Mouse (Mus musculus) adrenal gland, adult 2 months (tissue): ENCODE results near the gene 1700001O22Rik. TPM values are rescaled to one million over a fixed set of nuclear protein-coding genes. Genes with fewer than 3 reads are reported as not detected.

ENCODE experiments used
- DNase-seq: peaks from one replicate; pipeline ENCODE4 v3.0.0; 2021
- polyA plus RNA-seq: library from polyadenylated mRNA; depleted of rRNA; stranded (reverse); fragments of >200 nt; gene quantifications from 2 replicates; pipeline ENCODE4 v1.2.3, GENCODE M21; 2012; rRNA removed
- total RNA-seq, 2 experiments: library from RNA; stranded (reverse); gene quantifications; 2 replicates each; pipeline ENCODE4 v1.2.3; 2021

The 1700001O22Rik gene
- total and polyA plus RNA-seq, 3 experiments = 1.8 to 5.0 (median 2.8) TPM

DNA sequence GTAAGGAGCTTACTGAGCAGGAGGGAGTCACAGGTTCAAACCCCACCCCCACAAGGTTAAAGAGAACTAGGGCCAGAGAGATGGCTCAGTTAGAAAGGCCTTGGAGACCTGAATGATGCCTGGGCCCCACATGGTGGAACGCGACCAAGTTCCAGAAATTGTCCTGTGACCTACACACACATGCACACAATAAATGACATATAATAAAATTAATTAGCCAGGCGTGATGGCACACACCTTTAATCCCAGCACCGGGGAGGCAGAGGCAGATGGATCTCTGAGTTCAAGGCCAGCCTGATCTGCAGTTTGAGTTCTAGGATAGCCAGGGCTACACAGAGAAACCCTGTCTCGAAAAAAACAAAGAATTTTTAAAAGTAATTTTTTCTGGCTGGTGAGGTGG lies 51.0 kb downstream of the 1700001O22Rik start:
- DNase-seq = no peak

DNA sequence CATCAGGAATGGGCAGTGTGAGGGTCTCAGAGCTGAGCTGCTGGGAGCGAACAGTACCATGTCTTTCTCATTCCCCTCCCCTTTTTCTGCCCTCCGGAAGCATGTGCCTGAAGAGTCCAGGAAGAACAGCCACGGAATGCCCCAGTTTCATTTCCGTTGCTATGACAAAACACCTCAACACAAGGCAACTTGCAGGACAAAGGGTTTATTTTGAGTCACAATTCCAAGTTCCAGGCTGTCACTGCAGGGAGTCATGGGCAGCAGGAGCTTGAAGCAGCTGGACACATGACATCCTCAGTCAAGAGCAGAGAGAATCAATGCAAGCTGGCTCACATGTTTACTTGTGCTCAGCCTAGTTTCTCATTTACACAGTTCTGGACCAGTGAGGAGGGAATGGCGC lies 53.4 kb downstream of the 1700001O22Rik start:
- DNase-seq = no peak

DNA sequence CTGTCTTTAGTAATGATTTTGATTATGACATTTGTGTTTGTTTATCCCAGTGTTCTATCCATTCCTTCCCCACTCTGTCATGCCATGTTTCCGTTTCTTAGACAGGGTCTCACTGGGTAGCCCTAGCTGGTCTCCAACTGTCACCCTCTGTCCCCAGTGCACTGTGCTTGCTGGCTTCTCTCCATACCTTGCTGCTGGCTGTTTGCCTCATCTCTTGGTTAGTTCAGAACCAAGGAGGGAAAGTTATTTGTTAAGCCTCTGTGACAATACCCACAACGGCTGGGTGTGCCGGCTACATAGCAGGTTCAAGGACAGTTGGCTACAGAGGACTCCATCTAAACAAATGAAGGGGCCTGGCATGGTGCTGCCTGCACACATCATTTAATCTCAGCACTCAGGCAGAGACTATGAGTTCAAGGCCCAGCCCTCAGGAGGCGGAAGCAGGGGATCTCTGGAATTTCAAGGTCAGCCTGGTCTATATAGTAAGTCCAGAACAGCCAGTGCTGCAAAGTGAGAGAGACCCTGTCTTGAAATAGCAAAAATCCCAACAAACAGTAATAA lies 55.8 kb downstream of the 1700001O22Rik start:
- DNase-seq = no peak

Other genes starting within 250 kb of the 1700001O22Rik start
- gene Cstad, start 208.6 kb downstream of the 1700001O22Rik start, total RNA-seq = 1 to 10 TPM; 1.1 to 1.8 TPM
- gene Cstad, start 208.6 kb downstream of the 1700001O22Rik start, polyA plus RNA-seq = 0.29 and 0.30 TPM in 2 replicates
- gene Ntmt1, start 4.2 kb upstream of the 1700001O22Rik start, total RNA-seq = 10 to 100 TPM; 33.5 to 45.4 TPM
- 69.9 and 77.1 TPM in 2 replicates for gene Ntmt1, start 4.2 kb upstream of the 1700001O22Rik start, polyA plus RNA-seq
- gene Asb6, start 26.7 kb upstream of the 1700001O22Rik start, total RNA-seq = 10 to 100 TPM; 24.7 to 30.3 TPM
- gene Asb6, start 26.7 kb upstream of the 1700001O22Rik start, polyA plus RNA-seq = 58.2 and 62.5 TPM in 2 replicates
- 1 to 10 TPM; 2.1 to 2.2 TPM for gene Prrx2, start 31.3 kb upstream of the 1700001O22Rik start, total RNA-seq
- gene Prrx2, start 31.3 kb upstream of the 1700001O22Rik start, polyA plus RNA-seq = 4.3 and 5.0 TPM in 2 replicates
- gene Ptges, start 126.2 kb upstream of the 1700001O22Rik start, total RNA-seq = 10 to 100 TPM; 25.4 to 34.1 TPM
- 37.9 and 73.5 TPM in 2 replicates for gene Ptges, start 126.2 kb upstream of the 1700001O22Rik start, polyA plus RNA-seq
- gene Tor1b, start 149.3 kb upstream of the 1700001O22Rik start, total RNA-seq = 10 to 100 TPM; 49.6 to 51.2 TPM
- 61.7 and 81.7 TPM in 2 replicates for gene Tor1b, start 149.3 kb upstream of the 1700001O22Rik start, polyA plus RNA-seq
- 10 to 100 TPM; 33.5 to 37.5 TPM for gene Tor1a, start 164.3 kb upstream of the 1700001O22Rik start, total RNA-seq
- gene Tor1a, start 164.3 kb upstream of the 1700001O22Rik start, polyA plus RNA-seq = 57.0 and 60.9 TPM in 2 replicates
- gene BC005624, start 178.5 kb upstream of the 1700001O22Rik start, total RNA-seq = 10 to 100 TPM; 45.3 to 50.7 TPM
- gene BC005624, start 178.5 kb upstream of the 1700001O22Rik start, polyA plus RNA-seq = 5.6 and 7.8 TPM in 2 replicates
- 10 to 100 TPM; 24.2 to 38.1 TPM for gene Usp20, start 178.6 kb upstream of the 1700001O22Rik start, total RNA-seq
- 21.1 and 32.9 TPM in 2 replicates for gene Usp20, start 178.6 kb upstream of the 1700001O22Rik start, polyA plus RNA-seq